Mouse (Mus musculus): ENCODE measurements around the gene Ablim1.

Ablim1 gene

DNA sequence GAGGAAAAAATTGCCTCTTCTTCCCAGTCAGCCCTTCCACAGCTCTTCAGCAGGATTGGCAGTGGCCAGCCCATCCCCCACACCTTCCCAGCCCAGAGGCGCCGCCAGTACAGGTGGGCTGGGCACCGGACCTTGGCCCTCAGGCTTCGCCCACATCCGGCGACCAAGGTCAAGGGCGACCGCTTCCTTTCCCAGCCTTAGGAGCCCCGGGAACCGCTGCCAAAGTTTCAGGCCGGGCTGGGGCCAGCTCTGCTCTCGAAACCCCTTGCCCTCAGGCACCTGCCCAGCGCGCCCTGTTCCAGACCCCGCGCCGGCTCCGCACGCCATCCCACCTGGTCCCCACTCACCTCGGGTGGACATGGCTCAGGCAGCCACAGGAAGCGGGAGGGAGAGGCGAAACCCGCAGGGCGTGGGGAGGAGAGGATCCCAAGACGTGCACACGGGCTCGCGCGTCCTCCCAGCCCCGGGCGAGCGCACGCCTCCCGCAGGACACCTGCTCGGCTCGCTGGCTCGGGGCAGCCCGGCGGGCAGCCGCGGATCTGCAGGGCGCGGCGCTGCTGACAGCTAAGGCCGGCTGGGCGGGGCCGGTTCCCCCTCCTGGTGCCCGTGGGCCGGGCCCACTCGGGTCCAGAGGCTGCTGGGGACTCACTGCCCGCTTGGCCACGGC is at the start of gene Ablim1:
TSS of gene Ablim1 (minus strand) at position 574 of the 667 bp plus-strand sequence.
- peak; percentile 77 for DNase-seq (ENCODE audit: low spot score)

- DNase-seq (ENCODE audit: low spot score) = no peak
Measured at GRCm38 (mm10) chr19:57363538-57363937, 48.8 kb upstream of the Ablim1 start.

DNA sequence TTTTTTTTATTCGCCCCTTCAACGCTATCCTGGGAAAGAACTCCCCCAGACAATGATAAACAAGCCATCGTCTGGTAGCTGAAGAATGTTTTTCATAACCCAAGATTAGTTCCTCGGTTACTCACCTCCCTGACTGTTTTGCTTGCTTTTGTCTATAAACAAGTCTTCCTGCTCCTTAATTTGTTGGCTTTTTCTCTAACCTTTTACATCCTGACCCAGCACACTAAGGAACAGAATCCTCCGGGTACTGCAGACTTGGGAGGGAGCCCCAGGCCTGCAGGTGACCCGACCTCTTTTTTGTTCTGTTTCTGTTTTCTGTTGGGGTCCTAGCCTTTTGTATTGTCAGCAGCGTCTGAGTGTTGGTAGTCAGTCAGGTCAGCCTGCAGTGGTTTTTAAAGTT is 48.4 kb upstream of the Ablim1 start:
- DNase-seq (ENCODE audit: low spot score) = no peak

DNA sequence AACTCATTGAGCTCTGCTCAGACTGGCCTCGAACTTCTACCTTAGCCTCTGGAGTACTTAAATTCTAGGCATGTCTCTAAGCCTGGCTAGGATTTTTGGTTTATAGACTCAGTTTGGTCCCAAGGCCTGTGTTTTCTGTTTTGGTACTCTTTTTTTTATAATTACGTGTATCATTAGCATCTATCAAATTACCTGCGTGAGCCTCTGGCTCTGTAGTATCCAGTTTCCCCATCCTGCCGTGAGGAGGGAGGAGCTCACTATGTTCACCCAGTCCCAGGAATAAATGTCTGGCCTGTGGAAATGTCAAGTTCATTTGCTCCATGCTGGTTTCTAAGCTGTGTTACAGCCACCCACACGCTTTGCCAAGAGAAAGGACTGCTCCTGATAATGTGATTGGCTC is 47.9 kb upstream of the Ablim1 start:
- peak; percentile 16 for DNase-seq (ENCODE audit: low spot score)

DNA sequence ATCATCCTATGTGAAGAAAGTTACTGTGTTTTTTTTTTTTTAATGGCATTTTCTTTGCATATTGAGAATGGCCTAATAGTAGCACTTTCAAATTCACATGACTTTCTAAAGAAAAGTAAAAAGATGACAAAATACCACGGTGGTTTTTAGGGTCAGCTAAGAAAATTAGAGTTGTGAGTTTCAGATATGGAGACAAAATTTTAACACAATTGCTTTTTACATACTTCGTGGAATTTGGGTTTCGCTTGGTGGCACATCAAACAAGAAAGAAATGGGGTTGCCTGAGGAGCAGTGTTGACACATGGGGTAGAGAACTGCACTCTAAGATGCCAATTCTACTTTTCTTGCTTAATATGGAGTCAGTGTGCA is 47.2 kb upstream of the Ablim1 start:
- no peak for DNase-seq (ENCODE audit: low spot score)

- peak; percentile 57 for DNase-seq (ENCODE audit: low spot score)
Measured at GRCm38 (mm10) chr19:57361131-57361938, 46.6 kb upstream of the Ablim1 start.

DNA sequence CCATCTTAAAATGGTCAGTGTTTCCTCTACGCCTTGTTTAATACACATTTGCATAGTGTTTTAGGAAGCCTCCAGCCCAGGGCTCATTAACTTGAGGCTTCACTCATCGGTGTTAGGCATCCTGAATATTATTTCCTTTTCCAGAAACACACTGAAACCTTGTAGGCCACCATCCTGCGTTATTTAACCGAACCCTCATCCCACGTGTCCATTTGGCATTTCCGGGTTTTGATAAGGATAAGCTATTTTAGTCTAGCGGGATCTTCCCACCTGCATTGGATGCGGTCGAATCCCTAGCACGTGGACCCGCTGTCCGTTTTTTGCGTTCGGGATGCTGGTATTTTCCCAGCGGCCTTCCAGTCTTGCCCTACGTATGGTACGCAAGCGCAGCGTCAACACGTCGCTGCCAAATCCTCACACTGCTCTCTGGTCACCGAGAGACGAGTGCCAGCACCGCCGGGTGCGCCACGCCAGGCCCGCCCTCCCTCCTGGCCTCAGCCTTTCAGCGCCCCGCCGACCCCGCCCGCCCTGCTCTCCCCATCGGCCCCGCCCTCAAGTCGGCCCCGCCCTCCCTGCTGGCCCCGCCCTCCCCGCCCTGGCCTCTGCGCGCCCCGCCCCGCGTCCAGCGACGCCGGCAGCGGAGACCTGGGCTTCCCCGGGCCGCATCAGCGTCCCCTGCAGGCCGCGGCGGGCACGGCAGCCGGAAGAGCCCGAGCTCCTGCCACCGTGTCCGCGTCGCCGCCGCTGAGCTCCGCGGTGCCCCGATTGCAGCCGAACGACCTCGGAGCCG is 45.8 kb upstream of the Ablim1 start, which contains the start of gene Fam160b1:
TSS of gene Fam160b1 (plus strand) at position 340 of the 790 bp plus-strand sequence.
- peak; percentile 96 for DNase-seq (ENCODE audit: low spot score)

DNA sequence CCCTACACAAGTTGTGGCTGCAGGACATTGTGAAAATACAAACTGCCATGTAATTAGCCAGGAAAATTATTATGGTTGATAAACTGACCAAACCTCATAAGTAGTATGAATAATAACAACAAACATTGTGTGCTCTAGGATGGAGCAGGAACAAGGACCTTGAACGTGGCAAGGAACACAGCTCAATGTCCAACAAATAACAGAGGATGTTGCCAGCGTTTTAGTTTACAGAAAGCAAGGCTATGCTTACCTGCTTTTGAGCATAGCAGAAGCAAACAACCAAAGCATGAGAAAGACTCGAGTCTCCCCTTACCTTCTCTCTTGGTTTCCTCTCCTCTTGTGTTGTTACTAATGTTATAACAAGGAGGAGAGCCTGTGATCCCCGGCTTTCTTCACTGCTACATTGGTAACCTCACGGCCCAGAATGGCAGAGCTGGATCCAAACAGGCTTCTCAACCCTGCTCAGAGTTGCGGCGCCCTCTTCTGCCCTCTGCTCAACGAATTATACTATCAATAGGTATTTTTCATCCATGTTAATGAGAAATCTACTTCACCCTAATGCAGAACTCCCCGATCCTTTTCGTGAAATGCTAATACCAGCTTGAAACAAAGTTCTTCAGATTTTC is 45.1 kb upstream of the Ablim1 start:
- no peak for DNase-seq (ENCODE audit: low spot score)

DNA sequence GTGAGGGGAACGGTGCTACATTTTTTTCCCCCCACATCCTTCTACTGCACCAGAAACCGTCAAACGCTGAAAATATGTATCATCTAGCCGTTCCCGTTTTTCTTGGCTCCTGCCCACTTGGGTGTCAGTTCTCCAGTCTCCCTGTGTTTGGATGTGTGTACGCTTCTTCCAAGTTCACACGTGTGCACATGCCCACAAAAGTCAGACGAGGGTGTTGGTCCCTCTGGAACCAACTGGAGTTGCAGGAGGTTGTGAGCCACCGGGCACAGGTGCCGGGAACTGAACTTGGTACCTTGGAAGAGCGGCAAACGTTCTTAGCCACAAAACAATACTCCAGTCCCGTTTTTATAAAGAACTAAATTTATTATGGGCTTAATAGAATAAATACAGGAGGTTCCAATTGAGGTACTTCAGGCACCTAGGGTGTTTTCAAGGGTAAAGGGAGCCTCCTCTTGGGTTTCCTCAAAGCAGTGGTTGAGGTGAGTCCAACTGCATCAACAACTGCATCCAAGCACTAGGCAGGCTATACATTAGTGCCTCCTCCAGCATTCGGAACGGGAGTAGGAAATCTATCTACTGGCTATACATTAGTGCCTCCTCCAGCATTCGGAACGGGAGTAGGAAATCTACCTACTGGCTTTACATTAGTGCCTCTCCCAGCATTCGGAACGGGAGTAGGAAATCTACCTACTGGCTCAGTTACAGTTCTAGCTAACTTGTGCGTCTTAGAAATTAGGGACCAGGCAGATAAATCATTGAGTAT is 44.3 kb upstream of the Ablim1 start:
- DNase-seq (ENCODE audit: low spot score) = no peak

GRCm38 (mm10) chr19:57358322-57358721 is 43.6 kb upstream of the Ablim1 start:
- DNase-seq (ENCODE audit: low spot score) = no peak

- DNase-seq (ENCODE audit: low spot score) = no peak
Measured at GRCm38 (mm10) chr19:57357811-57358210, 43.1 kb upstream of the Ablim1 start.

DNA sequence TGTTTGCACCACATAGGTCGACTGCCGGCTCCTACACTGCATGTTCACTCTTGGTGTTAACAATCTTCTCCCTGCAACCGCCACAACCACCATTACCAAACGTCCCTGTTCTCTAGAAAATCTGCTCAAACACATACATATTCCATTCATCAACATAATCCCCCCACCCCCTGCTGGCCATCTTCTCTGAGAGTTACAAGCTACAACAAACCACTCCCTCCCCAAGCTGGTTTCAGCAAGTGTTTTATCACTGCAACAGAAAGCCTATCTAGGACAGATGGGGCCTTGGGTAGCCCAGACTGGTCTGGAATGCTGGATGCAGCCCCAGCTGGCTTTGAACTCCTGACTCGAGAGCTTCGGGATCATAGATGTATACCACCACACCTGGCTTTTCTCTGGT is 42.5 kb upstream of the Ablim1 start:
- no peak for DNase-seq (ENCODE audit: low spot score)

- no peak for DNase-seq (ENCODE audit: low spot score)
Measured at GRCm38 (mm10) chr19:57356273-57356672, 41.6 kb upstream of the Ablim1 start.

DNA sequence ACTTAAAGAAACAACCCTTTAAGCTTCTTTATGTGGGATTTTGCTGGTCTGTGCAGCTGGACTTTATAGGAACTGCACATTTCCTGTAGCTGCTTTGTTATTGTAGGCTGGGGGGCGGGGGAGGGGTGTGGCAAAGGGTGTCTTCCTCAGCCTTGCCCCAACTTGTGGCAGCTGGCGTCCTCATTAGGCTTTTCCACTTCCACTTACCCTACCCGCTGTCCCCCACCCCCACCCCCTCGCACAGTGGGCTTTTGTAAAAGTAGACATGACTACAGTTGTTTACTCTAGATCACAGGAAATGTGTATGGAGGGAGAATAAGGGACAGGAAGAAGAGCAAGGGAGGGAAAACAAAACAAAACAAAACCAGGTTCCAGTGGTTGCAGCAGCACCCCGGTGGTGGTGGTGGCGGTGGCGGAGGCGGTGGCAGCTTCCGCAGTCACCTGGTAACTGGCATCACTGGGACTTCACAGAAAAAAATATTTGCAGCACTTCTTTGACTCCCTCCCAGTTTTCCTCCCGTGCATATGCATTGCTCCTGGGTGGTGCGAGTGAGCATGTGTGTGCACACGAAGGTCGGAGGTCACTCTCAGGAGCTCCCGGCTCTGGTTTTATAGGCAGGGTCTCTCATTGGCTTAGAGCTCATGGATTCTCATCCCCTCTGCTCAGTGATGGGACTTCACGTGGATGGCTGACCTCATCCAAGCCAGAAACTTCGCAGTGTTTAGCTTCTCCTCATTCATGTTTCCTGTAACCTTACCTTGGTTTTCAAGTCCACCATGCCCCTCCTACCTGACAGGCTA is 40.9 kb upstream of the Ablim1 start:
- no peak for DNase-seq (ENCODE audit: low spot score)

- no peak for DNase-seq (ENCODE audit: low spot score)
Measured at GRCm38 (mm10) chr19:57354715-57355114, 40.0 kb upstream of the Ablim1 start.

- no peak for DNase-seq (ENCODE audit: low spot score)
Measured at GRCm38 (mm10) chr19:57354050-57354449, 39.3 kb upstream of the Ablim1 start.

- no peak for DNase-seq (ENCODE audit: low spot score)
Measured at GRCm38 (mm10) chr19:57353228-57353627, 38.5 kb upstream of the Ablim1 start.

DNA sequence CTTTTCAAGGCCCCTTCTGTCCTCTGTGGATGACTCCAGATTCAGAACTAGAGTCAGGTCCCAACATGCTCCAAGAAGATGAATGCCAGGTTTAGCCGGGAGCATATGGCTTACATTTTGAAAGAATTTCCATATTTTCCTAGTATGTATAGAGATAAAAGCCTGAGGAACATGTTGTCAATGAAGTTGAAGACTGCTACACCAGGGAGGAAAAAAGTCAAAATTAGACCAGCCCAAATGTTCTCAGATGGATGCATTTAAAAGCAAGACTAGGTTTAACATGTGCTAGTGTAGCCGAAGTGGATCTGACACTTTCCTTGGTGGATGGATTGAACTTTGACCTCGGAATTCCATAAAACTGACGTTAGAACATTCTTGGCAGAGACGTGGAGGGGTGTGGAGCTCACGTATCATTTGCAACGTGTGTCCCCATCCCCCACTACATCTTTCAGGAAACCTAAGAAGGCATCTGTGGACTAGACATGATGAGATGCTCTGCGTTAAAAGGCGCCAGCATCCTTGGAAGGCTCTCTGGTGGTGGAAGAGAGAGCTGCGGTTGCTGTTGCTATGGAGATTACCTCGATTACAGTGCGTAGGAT is 37.7 kb upstream of the Ablim1 start:
- DNase-seq (ENCODE audit: low spot score) = no peak

DNA sequence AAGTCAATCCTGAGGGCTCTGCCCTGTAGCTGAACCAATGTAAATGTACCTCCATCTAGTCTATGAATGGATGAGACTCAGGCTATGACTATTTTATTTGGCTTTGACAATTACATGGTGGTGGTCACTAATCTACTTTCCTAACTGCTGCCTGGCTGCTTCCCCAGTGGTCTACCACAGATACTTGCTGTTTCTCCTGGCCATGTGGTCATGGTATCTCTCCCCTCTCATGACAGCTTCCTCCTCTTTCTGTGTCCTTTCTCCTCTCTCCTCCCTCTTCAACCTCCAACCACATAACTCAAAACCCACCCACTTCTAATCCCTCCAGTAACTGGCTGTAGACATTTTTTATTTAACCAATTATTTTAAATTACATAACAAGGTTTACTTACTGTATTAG is 34.4 kb upstream of the Ablim1 start:
- DNase-seq (ENCODE audit: low spot score) = no peak

GRCm38 (mm10) chr19:57344678-57345077 is 30.0 kb upstream of the Ablim1 start:
- no peak for DNase-seq (ENCODE audit: low spot score)
